Mouse (Mus musculus) heart, postnatal 10 days (tissue): Measurements from ENCODE around the gene Glmn. TPM values are rescaled to one million over a fixed set of nuclear protein-coding genes. Genes with fewer than 3 reads are reported as not detected.

Experiments
- DNase-seq, 2 experiments: peaks; one replicate each; pipeline ENCODE4 v3.0.0; 2021
- intact Hi-C: fragments of 180-260 bp; cut with DNase I; formaldehyde crosslinking; loops from one replicate; pipeline ENCODE4 v1.15.1; 2025
- total RNA-seq, 2 experiments: library from RNA; stranded (reverse); gene quantifications; 2 replicates each; pipeline ENCODE4 v1.2.3; 2021

The Glmn gene
- total RNA-seq, 2 experiments from 2014 or later = 9.0 to 9.2 TPM

DNA sequence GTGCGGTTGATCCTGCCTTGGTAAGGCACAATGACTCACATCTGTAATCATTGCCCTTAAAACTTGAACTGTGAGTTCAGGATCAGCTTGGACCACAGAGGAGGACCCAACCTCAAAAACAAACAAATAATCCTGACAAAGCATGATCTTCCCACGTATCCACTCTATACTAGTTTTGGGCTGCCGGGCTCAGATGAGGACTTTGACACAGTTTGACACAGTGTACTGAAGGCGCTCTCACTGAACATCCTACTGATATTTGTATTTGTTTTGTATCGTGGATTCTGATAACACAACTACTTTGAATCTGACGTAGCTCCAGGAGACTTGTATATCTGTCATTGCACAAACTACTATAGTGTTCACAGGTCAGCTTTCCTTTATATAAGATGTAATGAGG, 76.3 kb downstream of the Glmn start:
- intact Hi-C loops = no loop called here

DNA sequence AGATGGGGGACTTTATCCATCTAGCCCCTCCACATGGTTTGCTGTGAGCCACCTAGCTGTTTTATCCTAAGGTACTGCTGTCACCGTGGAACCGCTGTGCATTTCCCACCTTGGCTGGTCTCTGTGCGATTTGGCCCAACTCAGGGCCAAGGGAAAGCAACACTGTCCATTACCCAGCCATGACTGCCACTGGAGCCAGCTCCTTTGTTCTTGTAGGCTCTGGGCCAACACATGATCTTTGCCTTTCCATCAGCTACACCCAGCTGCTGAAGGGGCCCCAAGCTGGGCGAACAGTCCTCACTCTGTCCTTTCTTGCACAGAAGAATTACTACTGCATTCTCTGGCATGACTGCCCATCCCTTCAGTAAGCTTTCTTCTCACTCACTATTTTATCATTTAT, 79.1 kb downstream of the Glmn start:
- DNase-seq = no peak
- intact Hi-C loops = no loop called here

More for the DNA sequence above, 76.3 kb downstream of the Glmn start:
- no peak for DNase-seq

DNA sequence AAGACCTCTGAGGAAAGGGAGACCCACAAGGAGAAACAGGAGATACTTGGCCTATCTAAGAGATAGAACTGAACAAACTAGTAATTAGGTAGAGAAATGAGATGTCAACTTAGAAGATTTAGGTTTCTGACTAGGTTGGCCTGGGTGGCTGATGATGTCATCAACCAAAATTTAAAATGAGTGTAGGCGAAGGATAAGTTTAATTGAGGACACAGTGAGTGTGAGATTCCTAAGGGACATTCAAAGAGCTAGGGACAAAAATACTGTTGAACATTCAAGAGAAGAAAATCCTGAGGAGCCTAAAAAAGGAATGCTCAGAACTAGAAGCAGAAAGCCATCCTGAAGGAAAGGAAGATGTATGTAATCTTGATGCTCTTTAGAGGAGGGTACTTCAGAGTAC, 81.6 kb downstream of the Glmn start:
- DNase-seq = no peak
- intact Hi-C loops = no loop called here

DNA sequence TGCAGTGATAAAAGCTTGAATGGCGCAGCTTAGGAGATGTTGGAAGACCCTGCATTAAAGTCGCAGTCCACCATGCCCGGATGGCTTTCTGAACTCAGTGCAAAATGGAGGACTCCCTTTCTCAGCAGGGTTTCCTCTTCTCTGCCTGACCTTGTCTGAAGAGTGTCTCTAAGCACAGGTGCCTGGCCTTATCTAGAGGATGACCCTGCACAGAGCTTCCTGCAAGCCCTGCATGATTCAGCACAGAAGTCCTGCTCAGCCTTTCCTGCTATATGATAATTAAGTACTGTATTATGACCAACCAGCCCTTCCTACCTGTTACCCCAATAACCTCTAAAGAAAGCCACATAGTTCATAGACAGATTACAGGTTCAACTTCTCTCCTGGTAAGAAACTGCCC, 82.2 kb downstream of the Glmn start:
- intact Hi-C loops = no loop called here
- no peak for DNase-seq

GRCm38 (mm10) chr5:107513583-107513982, 84.1 kb downstream of the Glmn start:
- intact Hi-C loops = loop anchor here (2.0 to 5.0 kb wide), 2 partner anchors 167 to 651 kb away; no protein-coding TSS in a partner anchor
- peak; percentile 37 to 60 for DNase-seq

DNA sequence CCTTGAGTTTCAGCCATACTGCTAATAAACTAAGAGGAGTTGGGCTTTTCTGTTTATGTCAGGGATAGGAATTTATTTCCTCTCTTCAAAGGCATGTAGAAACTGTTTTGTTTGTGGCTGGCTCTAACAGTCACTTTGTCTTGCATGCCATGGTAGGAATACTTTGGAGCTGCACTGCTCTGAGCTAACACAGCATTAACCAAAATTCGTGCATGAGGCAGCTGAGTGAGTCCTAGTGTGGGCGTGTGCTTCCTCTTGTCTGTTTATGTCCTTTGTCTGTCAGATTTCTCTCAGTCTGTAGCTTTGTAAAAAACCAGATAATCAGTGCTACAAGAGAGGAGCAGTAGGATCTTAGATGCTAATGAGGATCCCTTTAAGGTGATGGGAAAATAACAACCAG, 86.4 kb downstream of the Glmn start:
- no peak for DNase-seq
- intact Hi-C loops = loop anchor here (5.0 kb wide), 1 partner anchor 649 kb away; no protein-coding TSS in a partner anchor

DNA sequence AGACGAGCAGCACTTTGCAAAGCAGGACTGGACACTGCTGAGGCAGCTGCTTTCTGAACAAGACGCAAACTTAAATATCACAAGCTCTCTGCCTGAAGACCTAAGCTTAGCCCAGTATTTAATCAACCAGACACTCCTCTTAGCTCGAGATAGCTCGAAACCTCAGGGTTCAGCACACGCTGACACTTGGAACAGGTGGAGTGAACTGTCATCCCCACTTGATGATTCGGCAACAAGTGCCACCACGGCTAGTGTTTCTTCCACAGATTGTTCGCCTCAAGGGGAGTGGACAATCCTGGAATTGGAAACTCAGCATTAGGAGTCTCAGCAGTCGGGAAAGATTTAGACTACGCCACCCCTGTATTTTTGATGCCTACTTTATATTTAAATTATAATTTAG, 87.2 kb downstream of the Glmn start:
- DNase-seq = no peak
- intact Hi-C loops = loop anchor here (5.0 kb wide), 1 partner anchor 648 kb away; no protein-coding TSS in a partner anchor

GRCm38 (mm10) chr5:107507321-107507720, 90.4 kb downstream of the Glmn start, which contains the start of gene Gm42669:
Gene Gm42669 (plus strand): TSS chr5:107507621.
- intact Hi-C loops = loop anchor here (10.0 kb wide), 1 partner anchor 663 kb away; no protein-coding TSS in a partner anchor
- no peak for DNase-seq

GRCm38 (mm10) chr5:107500741-107501140, 96.9 kb downstream of the Glmn start:
- intact Hi-C loops = loop anchor here (10.0 kb wide), 1 partner anchor 656 kb away; no protein-coding TSS in a partner anchor

GRCm38 (mm10) chr5:107499891-107500535, 97.7 kb downstream of the Glmn start:
- no peak for DNase-seq
- intact Hi-C loops = loop anchor here (10.0 kb wide), 1 partner anchor 655 kb away; no protein-coding TSS in a partner anchor

More at GRCm38 (mm10) chr5:107500741-107501140, 96.9 kb downstream of the Glmn start:
- DNase-seq = no peak

Other genes with a start within 250 kb of the Glmn start
- gene Ephx4, start 195.2 kb downstream of the Glmn start, total RNA-seq = under 1 TPM in 1 of 2 experiments, not detected in 1; 0.45 TPM
- not detected for gene Lpcat2b, start 166.3 kb downstream of the Glmn start, total RNA-seq
- gene Btbd8, start 159.9 kb downstream of the Glmn start, total RNA-seq = 1 to 10 TPM; 5.1 to 6.5 TPM
- gene Gm42669, start 90.3 kb downstream of the Glmn start, total RNA-seq = not detected
- gene 1700028K03Rik, start 63.2 kb downstream of the Glmn start, total RNA-seq = under 1 TPM in 1 of 2 experiments, not detected in 1; 0.12 TPM
- 10 to 100 TPM in 1 of 2 experiments, 1 to 10 TPM in 1; 9.2 to 10.0 TPM for gene Rpap2, start 515 bp downstream of the Glmn start, total RNA-seq
- gene Gfi1, start 128.1 kb upstream of the Glmn start, total RNA-seq = under 1 TPM; 0.25 to 0.41 TPM
- gene Ube2d2b, start 232.2 kb upstream of the Glmn start, total RNA-seq = not detected